Mouse (Mus musculus) natural killer cell, adult 2 months (primary cell): Measurements from ENCODE around the gene Prm2.

Source experiments
- DNase-seq, 2 experiments: peaks; one replicate each; pipeline ENCODE4 v3.0.0; 2022; ENCODE audit warnings: low spot score in 2 of 2

The Prm2 gene

DNA sequence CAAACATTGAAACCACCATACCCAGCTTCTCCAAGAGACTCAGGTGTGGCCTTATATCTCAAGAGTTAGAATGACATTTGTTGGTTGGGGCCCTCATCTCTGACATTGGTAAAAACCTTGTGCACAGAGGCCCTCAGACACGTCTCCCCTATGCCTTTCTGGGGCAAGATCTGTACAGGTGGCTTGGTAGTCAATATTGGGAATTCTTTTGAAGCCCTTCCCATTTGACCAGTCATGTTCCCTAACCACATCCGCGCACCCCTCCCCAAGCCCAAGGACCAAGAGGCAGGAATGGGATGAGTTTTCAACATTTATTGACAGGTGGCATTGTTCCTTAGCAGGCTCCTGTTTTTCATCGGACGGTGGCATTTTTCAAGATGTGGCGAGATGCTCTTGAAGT, at the start of gene Prm2:
Prm2 (minus strand) TSS at position 101 of the 400 bp plus-strand sequence.
- DNase-seq = no peak

DNA sequence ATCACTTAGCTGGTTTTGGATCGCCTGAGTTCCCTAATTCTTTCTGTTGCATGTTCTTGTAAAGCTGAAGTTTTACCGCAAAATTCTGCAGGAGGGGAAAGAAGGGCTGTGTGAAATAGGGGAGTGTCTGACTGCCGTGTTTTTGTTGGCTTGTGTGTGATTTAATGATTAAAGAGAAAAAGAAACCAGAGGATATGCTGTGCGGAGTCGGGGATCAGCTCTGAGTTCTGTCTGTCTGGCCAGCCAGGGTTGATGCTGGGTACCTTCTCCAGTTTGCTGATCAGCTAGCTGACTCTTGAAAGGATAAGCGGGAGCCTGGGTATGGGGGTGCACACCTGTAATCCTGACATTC, 48.4 kb upstream of the Prm2 start:
- no peak for DNase-seq

DNA sequence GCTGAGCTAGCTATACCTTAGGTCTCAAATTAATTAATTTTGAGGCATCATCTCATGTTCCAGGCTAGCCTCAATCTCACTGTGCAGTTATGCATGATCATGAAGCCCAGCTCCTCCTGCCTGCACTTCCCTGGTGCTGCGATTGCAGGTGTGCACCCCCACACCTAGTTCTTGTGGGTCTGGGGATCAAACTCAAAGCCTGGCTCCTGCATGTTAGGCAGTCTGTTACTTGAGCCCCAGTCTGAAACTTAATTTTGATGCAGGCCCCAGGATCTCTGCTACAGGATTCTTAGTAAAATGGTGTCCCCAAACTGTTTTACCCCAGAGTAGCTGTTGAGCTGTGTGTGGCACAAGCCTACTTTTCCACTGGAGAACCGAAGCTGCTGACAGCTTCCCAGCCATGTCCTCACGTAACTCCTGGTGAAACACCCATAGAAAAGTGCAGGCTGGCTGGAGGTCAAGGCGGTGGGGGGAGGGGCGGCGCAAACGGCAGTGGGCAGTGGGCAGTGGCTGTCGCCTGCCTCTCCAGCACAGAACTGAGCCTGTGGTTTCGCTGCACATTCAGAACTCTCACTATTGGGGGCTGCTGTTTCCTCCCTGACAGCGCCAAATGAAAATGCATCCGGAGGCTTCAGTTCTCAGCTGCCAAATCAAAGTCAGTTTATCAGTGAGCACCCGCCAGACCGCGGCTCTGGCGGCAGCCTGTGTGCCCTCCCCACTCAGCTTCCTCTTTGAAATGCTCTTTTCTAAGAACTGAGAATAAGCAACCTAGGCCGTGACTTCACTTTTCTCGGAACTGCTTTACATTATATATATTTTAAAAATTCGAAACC, 47.8 kb upstream of the Prm2 start:
- DNase-seq = peak; percentile 64 to 68

DNA sequence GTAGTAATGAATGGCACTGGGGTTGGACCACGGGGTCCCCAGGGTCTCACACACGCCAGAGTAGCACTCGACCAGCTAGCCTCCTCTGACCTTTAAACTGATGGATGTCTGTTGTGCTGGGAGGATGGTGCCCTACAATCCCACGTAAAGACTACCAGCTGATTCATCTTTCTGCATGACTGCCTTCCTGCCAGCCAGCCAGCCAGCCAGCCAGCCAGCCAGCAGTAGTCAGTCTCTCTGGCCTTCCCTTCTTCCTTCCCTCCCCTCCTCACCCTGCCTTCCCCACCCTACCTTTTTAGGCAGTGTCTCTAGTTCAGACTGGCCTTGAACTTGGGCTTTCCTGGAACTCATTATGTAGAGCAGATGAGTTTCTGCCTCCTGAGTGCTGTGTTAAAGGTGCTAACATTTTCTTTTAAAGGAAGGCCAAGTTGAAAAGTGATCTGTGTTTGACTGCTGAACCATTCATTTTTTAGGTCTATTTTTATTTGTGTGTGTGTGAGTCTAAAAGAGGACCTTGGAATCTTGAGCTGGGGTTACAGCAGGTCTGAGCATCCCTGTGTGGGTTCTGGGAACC, 46.4 kb upstream of the Prm2 start:
- no peak for DNase-seq

DNA sequence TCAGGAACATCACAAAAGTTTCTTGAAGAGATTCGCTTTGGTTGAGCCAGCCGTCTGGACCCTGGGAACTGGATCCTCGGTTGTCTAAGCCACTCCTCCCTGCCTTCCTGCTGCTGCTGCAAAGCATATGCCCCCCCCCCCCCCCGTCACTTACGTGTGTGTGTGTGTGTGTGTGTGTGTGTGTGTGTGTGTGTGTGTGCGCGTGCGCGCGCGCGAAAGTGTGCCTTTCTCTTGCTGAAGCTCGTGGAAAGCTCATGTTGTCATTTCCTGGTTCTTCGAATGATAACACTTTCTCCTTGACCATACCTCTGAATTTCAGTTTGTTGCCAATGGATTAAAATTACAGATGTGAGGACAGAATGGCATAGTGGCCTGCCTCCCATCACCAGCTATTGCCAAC, 44.1 kb upstream of the Prm2 start:
- no peak for DNase-seq

DNA sequence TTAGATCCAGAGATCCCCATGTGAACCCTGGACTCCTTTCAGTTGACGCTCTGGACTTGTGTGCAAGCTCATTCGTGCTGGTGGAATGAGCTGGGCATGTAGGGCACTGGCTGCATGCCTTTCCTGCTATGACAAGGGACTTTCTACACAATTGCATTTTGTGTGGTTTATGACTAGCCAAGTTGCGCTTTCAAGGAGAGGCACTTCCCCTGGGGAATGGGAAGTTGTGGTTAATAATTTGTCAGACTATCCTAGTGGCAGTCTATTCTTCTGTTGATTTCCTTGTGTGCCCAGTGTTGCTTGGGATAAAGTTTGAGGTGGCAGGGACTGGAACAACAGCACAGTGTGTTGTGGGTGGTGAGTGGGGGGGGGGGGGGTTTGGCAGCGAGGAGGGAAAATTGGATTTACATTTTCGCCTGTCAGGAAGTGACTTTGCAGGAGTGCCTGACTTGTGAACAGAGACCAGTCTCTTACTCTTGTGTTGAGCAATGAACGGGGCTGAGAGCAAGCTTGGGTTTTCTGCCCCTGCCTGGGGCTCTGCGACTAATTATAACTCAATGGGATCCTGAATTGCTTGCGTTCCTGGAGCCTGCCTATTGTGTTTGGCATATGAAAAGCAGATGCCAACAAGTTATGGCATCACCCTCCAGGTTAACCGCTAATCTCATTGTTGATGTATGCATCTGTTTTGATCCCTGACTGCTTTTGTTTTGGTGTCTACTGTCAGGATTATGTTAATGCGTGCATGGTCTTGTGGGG, 42.7 kb upstream of the Prm2 start:
- no peak for DNase-seq

DNA sequence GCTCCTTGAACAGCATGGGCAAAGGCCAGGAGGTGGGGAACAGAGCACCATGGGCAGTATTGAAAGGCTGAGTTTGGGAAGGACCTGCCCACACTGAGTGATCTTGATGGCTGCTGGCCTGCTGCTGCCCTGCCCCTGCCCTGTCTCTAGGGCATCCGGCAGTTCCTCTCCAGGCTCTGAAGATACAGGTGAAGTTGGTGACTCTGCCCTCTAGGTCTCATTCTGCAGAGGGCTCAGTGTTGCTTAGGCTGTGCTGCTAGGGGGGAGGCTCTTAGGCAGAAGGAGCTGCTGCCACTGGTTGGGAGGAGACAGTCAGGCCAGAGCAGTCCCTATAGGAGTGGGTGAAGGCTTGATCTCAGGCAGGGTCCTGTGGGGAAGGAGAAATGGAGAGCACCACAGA, 42.0 kb upstream of the Prm2 start:
- no peak for DNase-seq

DNA sequence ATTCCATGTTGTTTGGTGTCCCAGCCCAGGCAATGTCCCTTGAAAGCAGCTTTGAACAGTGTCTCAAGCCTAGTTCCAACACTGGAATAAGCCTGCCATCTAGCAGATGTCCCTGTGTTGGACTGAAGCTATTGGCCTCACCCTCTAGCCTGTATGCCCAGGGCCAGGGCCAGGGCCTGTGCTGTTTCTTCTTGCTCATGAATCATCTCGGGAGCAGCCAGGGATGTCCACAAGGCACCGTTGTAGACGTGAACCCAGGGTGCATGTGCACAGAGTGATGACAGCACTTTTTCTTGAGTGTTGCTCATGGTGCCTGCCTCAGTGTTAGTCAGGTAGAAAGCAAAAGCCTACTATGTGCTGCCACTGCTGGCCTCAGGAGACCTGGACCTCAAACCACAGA, 41.3 kb upstream of the Prm2 start:
- no peak for DNase-seq

DNA sequence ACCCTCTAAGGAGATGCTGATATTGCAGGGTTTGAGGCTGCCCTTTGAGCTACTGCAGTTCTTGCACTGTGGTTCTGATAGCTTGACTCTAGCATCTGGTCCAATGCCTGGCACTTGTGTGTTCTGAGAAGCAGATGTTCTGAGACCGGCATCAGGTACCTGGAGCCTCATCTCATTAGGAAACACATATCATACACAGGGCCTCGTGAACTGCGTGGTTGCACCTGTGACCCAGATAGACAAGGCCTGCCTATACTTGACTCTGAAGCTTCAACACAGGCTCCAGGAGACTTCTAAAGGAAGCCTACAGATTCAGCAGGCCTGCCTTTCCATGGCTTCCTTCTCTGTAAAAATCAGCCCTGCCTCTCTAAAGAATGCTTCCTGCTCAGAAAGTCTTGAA, 40.5 kb upstream of the Prm2 start:
- no peak for DNase-seq

DNA sequence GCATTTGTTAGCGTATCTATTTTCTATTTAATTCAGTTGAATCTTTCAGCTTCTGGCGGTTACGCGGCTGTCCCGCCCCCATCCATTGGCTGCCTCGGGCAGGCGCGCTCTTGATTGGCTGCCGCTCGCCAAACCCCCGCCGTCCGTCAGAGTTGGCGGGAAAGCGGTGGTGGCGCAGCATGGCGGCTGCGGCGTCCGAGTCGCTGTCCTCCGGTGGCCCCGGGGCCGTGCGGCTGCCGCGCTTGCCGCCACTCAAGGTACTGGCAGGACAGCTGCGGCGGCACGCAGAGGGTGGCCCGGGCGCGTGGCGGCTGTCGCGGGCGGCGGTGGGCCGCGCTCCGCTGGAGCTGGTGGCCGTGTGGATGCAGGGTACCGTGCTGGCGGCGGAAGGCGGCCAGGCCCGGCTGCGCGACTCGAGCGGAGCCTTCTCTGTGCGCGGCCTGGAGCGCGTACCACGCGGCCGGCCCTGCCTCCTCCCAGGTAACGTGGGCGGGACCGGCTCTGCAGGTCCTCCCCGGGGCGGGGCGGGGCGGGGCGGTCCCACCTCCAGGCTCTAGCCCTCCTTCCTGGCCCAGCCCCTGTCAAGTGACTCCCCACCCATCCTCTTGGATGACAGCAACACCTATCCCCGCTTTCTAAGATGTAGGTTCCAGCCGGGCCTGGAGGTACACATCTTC, 39.1 kb upstream of the Prm2 start, which contains the start of gene Rmi2:
Rmi2 (plus strand) TSS at position 149 of the 677 bp plus-strand sequence.
- peak; percentile 61 to 75 for DNase-seq

DNA sequence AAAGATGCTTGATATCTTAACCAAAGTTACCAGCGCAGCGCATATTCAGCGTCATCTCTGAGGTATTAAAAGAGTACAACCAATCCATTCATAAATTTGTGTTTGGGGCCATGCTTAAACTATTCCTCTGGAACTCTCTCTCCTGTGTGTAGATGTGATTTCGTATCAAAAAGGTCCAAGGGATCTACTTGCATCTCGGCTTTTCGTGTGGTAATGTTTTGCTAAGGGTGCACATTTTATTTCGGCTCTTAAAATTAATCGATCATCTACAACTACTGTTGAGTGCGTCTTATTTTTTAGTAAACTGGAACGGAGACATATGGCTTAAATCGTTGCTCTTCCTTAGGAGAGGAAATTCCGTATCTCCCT, 38.6 kb upstream of the Prm2 start:
- DNase-seq = no peak

DNA sequence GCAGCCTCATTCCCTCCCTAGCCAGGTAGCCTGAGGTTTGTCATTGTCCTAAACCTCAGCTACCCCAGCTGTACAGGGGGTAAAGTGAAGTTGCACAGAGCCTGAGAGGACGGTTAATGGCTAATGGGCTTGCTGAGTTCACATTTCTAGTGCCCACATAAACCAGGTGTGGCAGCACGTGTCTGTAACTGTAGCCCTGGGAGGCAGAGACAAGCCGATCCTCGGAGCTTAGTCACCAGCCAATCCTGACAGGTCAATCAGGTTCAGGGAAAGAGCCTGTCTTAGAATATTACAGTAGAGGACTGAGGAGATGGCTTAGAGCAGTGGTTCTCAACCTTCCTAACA, 32.5 kb upstream of the Prm2 start:
- no peak for DNase-seq

DNA sequence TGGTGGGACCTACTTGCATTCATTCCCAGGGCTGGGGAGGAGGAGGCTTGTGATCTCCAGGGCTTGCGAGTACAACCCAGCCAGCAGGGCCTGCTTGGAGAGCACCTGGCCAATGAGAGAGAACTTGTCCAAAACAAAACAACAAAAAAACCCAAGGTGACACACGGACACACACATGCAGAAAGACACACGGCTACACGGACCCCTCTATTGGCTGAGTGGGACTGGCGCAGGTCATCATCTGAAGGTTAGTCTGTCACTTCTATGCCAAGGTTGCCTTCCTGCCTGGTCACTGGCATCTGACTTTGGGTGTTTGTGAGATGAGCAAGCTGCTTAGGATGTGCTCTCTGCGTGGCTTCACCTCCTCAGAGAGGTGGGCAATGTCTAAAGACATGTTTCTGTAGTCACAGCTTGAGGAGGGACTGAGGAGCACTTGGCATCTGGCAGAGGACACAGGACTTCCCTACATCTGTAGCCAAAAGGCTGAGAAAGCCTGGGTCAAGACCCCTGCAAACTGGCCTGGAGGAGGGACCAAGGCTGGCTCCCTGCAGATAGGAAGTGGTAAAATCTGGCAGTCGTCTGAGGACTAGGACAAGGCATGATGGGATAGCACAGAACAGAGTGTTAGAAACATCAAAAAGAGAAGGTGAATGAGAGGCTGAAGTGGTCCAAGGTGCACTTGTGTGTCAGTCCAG, 32.0 kb upstream of the Prm2 start:
- DNase-seq = no peak

DNA sequence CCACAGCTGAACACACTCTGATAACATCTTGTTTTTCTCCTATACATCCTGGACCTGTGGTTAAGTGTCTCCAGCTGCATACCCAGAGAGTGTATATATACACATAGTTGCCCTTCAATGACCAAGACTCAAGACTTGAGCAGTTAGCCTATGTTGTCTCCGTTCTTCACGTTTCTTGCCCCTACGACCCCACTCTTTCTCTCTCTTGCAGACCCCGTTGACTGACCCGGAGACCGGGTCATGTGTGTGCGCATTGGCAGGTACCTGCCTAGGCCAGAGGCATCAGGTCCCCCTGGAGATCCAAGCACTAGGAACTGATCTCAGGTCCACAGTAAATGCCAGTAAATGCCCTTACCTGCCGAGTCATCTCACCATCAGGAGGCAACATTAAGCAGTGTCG, 31.3 kb upstream of the Prm2 start:
- no peak for DNase-seq

DNA sequence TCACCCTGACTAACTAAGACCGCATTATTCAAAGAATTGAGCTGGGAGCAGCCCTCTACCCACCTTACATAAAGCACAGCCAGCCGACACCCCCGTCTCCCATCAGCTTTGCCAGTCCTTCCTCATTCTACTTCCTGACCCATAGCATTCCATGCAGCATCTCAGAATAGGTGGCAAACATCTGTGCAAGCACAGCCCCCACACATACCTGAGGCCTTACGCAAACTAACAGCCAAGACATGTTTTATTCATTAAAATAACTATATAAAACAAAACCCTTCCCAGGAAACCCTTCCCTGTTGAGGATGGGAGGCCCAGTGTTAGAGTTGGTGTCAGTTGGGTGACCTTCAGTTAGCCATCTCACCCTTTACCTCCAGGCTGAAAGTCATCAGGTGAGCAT, 29.9 kb upstream of the Prm2 start:
- DNase-seq = no peak

DNA sequence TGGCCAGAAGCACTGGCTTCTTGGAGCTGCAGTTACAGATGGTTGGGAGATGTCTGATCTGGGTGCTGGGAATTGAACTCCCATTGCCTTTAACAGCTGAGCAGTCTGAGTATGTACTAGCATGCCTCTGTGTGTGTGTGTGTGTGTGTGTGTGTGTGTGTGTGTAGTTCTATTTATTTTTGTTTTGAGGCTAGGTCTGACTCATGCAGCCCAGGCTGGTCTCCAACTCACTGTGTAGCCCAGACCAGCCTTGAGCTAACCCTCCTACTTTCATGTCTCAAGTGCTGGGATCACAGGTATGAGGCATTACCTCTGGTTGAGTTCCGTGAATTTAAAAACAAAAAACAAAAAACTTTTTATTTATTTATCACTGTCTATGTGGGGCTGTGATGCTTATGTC, 28.6 kb upstream of the Prm2 start:
- DNase-seq = no peak

DNA sequence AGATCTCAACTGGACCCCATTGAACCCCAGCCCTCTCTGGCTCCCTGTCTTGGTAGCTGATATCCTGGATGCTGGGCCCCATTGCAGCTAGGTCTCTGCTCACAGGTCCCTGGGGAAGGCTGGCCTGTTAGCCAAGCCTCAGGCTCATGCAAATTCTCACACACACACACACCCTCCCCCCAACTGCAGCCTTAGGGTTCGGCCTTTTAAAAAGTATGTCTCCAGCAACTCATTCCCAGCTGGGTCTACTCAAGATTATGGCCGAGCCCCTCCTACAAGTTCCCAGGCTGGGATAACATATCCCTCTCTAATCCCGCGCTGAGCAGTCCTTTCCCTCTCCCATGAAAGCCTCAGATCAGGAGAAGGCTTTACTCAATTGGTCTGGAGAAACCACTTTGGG, 25.5 kb upstream of the Prm2 start:
- no peak for DNase-seq

DNA sequence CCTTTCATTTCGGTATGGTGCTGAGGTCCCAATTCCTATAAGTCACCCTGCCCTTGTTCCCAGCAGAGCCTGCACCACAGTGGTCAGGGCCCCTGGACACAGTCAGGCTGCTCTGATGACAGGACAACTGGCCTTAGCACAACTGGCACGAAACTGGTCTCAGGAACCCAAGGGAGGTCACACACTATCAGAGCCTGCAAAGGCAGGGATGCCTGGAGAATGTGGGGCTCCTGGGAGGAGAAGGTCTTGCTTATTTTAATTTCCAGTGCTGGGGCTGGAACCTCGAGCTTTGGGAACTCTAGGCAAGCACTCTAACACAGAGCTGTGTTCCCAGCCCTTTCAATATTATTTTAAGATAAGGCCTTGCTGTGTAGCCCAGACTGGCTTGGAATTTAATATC, 24.0 kb upstream of the Prm2 start:
- no peak for DNase-seq

DNA sequence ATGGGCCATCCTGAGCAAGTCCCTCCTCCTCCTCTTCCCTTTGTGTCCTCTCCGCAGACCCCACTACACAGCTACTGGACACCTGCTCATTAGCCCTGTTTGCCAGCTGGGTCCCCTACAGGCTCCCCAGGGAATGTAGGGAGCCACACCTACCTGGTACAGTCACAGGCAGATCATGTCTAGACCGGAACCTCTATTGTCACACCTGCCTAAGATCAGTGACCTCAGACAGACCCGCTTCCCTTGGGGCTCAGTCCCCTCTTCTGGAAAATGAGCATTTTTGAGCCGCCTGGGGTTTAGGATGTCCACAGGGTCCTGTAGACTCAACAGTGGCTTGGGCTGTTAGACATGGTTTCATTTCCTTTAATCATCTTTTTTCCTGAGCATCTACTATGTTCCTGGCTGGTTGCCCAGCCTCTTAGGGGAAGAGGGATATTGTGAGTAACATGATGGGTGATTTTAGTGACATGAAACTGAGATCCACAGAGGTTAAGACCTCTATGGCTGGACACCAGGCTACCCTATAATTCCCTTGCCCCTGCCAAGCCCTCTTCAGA, 22.7 kb upstream of the Prm2 start:
- DNase-seq = no peak

DNA sequence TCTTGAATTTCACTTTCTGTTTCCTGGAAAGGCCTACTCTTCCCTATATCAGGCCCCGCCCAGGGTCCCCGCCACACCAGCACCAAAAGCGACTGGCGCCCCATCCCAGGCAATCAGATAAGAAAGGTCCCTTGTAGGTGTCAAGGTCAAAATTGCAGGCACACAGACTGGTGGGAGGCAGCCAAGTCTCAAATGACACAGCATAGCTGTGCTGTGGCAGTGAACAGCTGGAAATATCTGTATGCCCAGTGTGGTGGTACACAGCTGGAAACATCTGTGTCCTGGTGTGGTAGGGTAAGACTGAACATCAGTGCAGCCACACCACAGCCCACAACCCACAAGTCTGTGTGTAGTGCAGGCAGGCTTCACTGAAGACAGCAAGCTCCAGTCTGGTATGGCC, 18.9 kb upstream of the Prm2 start:
- no peak for DNase-seq

DNA sequence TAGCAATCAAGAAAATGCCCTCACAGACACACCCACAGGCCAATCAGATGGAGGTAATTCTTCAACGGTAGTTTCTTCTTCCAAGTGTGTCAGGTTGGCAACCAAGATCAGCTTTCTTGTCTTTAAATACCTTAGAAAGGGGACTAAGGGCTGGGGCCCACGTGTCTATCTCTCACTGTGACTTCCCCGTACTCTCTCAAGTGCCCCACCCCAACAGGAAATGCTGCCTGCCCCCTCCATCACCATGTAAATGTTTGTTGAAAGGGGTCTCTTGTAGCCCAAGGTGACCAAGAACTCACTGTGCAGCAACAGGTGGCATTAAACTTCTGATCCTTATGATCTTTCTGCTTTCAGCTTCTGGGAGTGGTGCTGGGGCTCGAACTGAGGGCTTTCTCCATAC, 17.8 kb upstream of the Prm2 start:
- DNase-seq = no peak
